Mouse (Mus musculus) frontal cortex, postnatal 14 days (tissue): ENCODE data around the gene Tbx3.

Experiments
- DNase-seq, 2 experiments: peaks; one replicate each; pipeline ENCODE4 v3.0.0; 2022; ENCODE audit warnings: low spot score in 2 of 2

Tbx3 gene

DNA sequence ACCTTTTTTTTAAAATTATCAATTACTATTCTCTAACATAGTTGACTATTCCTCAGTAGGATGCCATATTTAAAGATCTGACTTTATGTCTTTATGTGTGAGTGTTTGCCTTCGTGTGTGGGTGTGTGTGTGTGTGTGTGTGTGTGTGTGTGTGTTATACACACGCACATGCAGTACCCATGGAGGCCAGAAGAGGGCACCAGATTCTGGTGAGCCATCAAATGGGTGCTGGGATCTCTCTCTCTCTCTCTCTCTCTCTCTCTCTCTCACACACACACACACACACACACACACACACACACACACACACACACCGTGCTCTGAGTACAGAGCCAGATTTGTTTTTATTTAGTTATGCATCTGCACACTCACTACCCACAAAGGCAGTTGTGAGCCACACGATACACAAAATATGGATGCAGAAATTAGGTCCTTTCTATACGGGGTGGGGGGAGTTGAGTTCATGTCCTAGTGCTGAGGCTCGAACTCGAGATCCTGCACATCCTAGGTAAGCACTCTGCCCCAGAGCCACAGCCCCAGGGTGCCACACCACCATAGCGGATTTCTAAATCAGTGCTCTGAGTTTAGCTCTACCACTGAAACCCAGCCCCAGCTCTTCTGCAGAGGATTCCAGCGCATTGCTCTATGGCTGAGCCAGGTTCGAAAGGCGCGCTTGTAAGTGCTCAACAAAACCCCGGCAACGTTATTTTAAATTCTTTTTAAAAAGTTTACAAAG is 38.5 kb downstream of the Tbx3 start:
- no peak for DNase-seq

DNA sequence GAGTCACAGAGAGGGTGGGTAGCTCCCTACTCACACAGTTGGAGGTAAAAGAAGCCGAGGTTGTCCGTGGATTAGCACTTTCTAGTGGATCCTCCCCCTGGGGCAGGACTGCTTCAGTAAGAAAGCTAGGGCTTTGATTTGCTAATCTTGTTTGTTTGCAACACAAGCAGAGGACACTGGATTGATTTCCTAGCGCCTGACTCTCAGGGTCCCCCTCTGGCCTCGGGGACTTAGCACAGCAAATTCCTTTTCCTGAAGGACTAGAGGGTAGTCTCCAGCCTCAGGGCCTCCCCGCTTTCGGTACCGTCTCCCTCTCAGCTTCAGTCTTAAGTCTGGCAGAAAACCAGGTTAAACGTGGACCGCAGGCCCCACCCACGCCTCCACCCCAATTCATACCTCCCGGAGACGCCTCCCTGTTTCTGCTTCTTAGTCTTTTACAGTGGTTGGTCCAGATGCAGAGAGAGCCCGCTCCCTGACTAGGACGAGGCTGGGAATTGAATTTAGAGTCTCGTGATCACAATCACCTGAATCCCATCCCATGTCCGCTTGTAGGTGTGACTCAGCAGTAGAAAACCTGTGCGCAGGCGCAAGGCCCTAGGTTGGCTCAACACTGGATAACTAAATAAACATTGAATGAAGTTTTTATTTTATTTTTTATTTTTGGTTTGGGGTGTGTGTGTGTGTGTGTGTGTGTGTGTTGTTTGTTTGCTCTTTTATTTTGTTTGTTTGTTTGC is 39.5 kb downstream of the Tbx3 start:
- DNase-seq = no peak

DNA sequence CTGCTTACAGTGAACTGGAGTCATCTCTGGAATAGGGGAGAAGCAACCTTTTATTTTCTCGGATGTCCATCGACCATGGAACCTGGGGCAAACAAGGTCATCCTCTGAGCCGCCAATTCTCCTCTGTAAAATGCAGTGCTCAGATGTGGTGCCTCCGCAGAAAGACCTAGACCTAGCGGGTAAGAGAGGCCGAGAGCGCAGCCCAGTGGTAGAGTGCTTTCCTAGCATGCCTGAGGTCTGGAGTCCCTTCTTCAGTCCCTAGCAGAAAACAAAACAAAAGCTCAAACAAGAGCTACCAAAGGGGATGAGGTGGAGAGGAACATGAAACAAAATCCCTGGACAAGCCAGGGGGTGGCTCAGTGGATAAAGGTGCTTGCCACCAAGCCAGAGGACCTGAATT is 40.3 kb downstream of the Tbx3 start:
- DNase-seq = no peak

DNA sequence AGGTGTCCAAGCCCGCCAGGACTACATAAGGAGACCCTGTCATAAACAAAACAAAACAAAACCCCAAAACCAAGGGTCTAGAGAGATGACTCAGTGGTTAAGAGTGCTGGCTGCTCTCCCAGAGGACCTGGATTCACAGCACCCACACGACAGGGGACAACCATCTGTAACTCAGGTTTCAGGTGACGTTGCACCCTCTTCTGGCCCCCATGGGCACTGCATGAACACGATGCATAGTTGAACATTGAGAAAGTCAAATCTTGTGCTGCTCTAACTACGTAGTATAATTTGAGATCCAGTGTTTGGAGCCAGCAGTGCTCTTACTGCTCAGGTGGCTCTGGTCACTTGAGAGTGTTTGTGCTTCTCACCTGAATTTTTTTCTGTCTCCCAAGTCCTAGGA is 41.2 kb downstream of the Tbx3 start:
- DNase-seq = no peak

DNA sequence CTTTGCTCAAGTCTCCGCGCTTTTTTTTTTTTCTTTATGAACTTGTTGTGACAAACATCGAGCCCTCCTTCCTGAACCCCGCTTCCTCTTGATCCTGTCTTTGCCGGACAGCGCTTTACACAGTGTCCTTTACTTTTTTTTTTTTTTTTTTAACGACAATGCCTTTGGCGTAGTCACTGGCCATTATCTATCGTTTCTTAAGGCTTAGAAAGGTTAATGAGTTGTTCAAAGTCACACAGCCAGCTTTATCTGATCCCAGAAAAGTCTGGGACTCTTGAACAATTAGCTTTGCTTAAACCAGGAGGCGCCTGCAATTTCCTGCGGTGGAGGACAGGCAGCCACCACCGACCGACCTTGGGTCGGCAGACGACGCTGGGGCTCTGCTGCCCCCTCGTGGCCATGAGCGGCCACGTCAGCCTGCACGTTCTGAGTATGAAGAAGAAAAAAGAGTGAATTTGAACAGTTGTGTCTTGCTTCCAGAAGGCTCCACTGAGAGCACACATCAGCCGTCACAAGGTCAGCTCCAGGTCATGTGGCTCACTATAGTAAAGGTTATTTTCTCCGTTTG is 42.3 kb downstream of the Tbx3 start:
- DNase-seq = peak; percentile 20 to 72

DNA sequence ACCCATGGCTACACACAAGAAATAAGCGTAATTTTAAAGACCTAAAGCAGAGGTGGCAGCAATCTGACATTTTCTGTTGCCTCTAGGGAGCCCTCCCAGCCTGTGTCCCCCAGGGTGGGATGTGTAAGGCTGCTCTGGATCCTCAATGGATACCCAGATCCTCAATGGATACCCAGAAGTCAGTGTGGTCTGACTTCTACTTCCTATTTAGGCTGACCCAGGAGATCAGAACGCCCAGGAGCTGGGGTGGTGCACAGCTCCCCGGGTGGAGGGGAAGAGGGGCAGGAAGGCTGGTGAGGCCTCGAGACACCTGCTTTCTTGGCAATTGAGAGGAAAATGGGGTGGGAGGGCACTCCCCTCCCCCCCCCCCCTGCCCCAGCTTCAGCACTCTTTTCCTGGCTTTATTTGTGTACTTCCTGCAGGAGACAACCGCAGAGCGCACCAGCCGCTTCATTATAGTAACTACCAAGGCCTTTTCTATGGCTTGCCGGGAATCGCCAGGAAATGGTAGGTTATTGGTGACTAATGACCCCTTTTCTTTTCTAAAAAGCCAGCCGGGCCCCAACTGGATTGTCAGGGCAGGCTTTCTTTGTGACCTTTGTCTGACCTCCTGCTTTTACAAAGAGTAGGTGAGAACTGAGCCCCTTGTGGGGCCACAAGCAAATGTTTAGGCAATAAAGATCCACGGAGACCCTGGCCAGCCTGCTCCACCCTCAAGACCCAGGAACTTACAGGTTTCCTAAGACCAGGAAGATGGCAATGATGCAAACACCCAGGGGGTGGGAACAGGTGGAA is 50.2 kb downstream of the Tbx3 start:
- DNase-seq = no peak

DNA sequence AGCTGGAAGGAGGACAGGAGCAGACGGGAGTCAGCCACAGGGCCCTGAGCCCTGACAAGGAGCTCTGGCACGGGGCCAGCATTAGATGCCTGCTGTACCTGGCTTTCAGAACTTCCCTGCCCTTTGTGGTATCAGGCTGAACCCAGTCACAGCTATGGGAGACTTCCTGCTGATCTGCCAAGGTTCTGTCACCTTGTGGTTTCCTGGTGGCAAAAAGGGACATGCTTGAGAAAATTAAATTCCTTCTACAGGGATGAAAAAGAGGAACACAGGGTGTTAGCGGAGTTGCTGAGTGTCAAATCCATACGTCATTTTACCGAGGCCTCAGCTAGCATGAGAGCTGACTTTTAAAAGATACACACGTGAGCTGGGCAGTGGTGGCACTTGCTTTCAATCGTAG is 62.5 kb downstream of the Tbx3 start:
- DNase-seq = no peak
